Mouse (Mus musculus) heart, embryonic 15.5 days (tissue): ENCODE data around the gene Ddx42. TPM values are rescaled to one million over a fixed set of nuclear protein-coding genes. Genes with fewer than 3 reads are reported as not detected.

ENCODE experiments used
- ATAC-seq: fragments of 200-750 bp; cut with Nextera tagmentation; replicated peaks from 2 replicates; pipeline ENCODE4 v1.8.0; 2017; ENCODE audit warnings: low read depth, moderate TSS enrichment; ENCODE audit not compliant: insufficient number of reproducible peaks, insufficient read depth, low FRiP score
- H3K27ac ChIP-seq: fragments of 300-500 bp; sonication (generic); 2 replicates; pipeline ENCODE4 v1.5.1; 2015; ENCODE audit warnings: mild to moderate bottlenecking, inconsistent platforms
- H3K27me3 ChIP-seq: fragments of 300-500 bp; sonication (generic); 2 replicates; pipeline ENCODE4 v1.6.1; 2015; ENCODE audit warnings: inconsistent platforms
- H3K36me3 ChIP-seq: fragments of 300-500 bp; sonication (generic); 2 replicates; pipeline ENCODE4 v1.6.1; 2015; ENCODE audit warnings: mild to moderate bottlenecking, inconsistent platforms
- H3K4me1 ChIP-seq: fragments of 300-500 bp; sonication (generic); replicated peaks from 2 replicates; pipeline ENCODE4 v1.6.1; 2015; ENCODE audit warnings: inconsistent platforms
- H3K4me2 ChIP-seq: fragments of 300-500 bp; sonication (generic); 2 replicates; pipeline ENCODE4 v1.6.1; 2015; ENCODE audit warnings: inconsistent platforms, mild to moderate bottlenecking, moderate library complexity
- H3K4me3 ChIP-seq: fragments of 300-500 bp; sonication (generic); 2 replicates; pipeline ENCODE4 v1.5.1; 2015; ENCODE audit warnings: mild to moderate bottlenecking, inconsistent platforms
- H3K9ac ChIP-seq: fragments of 300-500 bp; sonication (generic); 2 replicates; pipeline ENCODE4 v1.6.1; 2015; ENCODE audit warnings: mild to moderate bottlenecking, inconsistent platforms
- H3K9me3 ChIP-seq: fragments of 300-500 bp; sonication (generic); replicated peaks from 2 replicates; pipeline ENCODE4 v1.6.1; 2016; ENCODE audit warnings: inconsistent platforms
- WGBS: fragments of 180-500 bp; shearing (Covaris S2); methylation state at CpG from one replicate; pipeline ENCODE4 v1.1.7; 2015; ENCODE audit warnings: mixed read lengths; 5-methylcytosine and 5-hydroxymethylcytosine counted together
- polyA plus RNA-seq: library from polyadenylated mRNA; unstranded; fragments of >200 nt; fragmentation: Nextera tagmentation; extraction: Ambion mirVana; gene quantifications from 2 replicates; pipeline ENCODE4 v1.2.1, GENCODE M21; 2015

Ddx42 gene
- polyA plus RNA-seq, 1 experiment from 2014 or later, result 41.1 TPM

GRCm38 (mm10) chr11:106271131-106271793 is 54.5 kb downstream of the Ddx42 start:
- 38% methylated on average over 5 of the region's 5 CpGs for WGBS
- Histone ChIP-seq H3K4me1 (peaks cover 56% of the 10 kb centered on the region), H3K36me3 (peaks cover 12% of the 10 kb centered on the region), H3K4me2 (peak overlapping the region; percentile 78), H3K27me3 (no peaks in the 10 kb centered on the region), H3K27ac (peak overlapping the region; percentile 94), H3K4me3 (peak overlapping the region; percentile 84), H3K9ac (peak overlapping the region; percentile 92), H3K9me3 (no peaks in the 10 kb centered on the region)
- no peak for ATAC-seq

GRCm38 (mm10) chr11:106271794-106272643 is 55.3 kb downstream of the Ddx42 start:
- Histone ChIP-seq H3K4me3 (peak overlapping the region; percentile 84), H3K4me1 (peaks cover 62% of the 10 kb centered on the region), H3K27me3 (no peaks in the 10 kb centered on the region), H3K36me3 (peaks cover 4% of the 10 kb centered on the region), H3K4me2 (peak overlapping the region; percentile 78), H3K27ac (peak overlapping the region; percentile 94), H3K9me3 (no peaks in the 10 kb centered on the region), H3K9ac (peak overlapping the region; percentile 92)
- ATAC-seq, result peak; percentile 36
- 1% methylated on average over 41 of the region's 41 CpGs for WGBS

DNA sequence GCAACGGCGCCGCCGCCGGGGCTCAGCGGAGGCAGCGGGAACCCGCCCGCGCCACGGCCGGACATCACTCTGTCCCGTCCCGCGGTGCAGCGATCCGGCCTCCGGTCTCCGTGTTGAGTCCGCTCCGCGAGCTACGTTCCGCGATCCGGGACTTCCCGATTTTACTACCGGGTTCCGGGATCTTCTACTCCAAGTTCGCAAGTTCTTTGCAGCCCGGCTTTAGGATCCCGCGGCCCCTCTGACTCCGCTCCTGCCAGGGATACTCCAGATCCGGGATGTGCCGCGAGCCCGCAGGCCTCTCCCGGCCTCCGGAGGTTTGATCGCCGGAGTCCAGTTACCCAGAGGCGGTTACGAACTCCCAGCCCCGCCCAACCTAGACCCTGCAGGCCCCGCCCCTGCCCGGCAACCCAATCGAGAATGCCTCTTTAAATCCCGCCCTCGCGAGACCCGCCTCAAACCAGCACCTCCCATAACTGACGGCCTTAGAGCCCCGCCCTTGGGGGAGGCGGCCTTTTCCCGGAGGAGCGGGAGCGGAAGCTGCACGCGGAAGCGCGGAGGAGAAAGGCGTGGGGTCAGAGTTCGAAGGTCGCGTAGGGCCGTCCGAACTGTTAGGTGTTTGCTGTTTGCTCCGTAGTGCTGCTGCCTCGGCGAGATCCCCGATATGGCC is 56.1 kb downstream of the Ddx42 start, which contains the start of gene Smarcd2:
Smarcd2 (minus strand) TSS at position 329 of the 667 bp plus-strand sequence.
- no peaks in the 10 kb centered on the region for H3K36me3 ChIP-seq
- peak; percentile 96 for ATAC-seq
- under 1% methylated on average over 65 of the region's 72 CpGs for WGBS
- peak within 1 kb of the TSS; percentile 84 for H3K4me3 ChIP-seq
- H3K9ac ChIP-seq, result peak within 1 kb of the TSS; percentile 92
- peak within 1 kb of the TSS; percentile 94 for H3K27ac ChIP-seq
- H3K9me3 ChIP-seq, result no peaks in the 10 kb centered on the region
- H3K27me3 ChIP-seq, result no peaks in the 10 kb centered on the region
- peaks cover 55% of the 10 kb centered on the region for H3K4me1 ChIP-seq
- H3K4me2 ChIP-seq, result peak within 1 kb of the TSS; percentile 87

DNA sequence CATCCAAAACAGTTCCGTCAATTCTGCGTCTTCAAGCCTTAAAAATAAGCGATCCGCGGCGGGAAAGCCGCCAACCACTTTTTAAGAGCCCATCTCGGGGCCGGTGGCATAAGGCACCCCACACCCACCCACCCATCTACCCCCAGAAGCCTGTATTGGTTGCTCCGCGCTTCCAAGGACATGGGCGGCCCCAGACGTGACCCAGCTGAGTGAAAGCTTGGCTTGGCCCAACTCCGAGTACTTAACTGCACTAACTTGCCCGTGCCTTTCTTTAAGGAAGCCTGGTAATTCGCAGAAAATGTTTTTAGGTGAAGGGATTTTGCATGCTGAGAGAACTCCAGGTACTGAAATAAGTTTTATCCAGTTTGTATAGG is 56.6 kb downstream of the Ddx42 start:
- peak overlapping the region; percentile 87 for H3K4me2 ChIP-seq
- H3K4me1 ChIP-seq, result peaks cover 50% of the 10 kb centered on the region
- H3K9me3 ChIP-seq, result no peaks in the 10 kb centered on the region
- H3K27ac ChIP-seq, result peak overlapping the region; percentile 94
- H3K36me3 ChIP-seq, result no peaks in the 10 kb centered on the region
- peak overlapping the region; percentile 84 for H3K4me3 ChIP-seq
- 16% methylated on average over 16 of the region's 16 CpGs for WGBS
- ATAC-seq, result no peak
- peak overlapping the region; percentile 58 for H3K9ac ChIP-seq
- no peaks in the 10 kb centered on the region for H3K27me3 ChIP-seq

- no peaks in the 10 kb centered on the region for H3K36me3 ChIP-seq
- H3K4me3 ChIP-seq, result no peak overlapping the region; the same call in 1 of the 2 replicates
- H3K27ac ChIP-seq, result no peak overlapping the region
- H3K9ac ChIP-seq, result no peak overlapping the region
- peaks cover 45% of the 10 kb centered on the region for H3K4me1 ChIP-seq
- no peaks in the 10 kb centered on the region for H3K9me3 ChIP-seq
- H3K4me2 ChIP-seq, result peak overlapping the region; percentile 87
- no peak for ATAC-seq
- WGBS, result 91% methylated on average over 6 of the region's 6 CpGs
- H3K27me3 ChIP-seq, result no peaks in the 10 kb centered on the region
Measured at GRCm38 (mm10) chr11:106273811-106274210, 57.1 kb downstream of the Ddx42 start.

DNA sequence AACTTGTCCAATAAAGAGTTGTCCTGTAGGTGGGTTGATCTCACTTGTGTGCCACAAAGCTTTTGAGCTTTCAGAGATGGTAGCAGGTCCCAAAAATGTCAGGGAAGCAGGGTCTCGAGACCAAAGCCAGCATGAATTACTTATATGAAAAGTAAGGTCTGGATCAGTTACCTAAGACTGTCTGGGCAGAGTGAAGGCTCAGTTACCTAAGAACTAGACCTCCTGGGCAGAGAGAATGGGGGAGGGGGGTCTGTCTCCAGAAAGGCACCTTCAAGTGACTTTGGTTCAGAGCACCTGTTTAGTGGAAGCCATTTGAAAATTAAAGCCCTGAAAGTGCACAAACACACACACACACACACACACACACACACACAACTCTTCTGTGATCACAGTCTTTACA is 57.6 kb downstream of the Ddx42 start:
- 79% methylated on average over 1 of the region's 1 CpGs for WGBS
- Histone ChIP-seq H3K9me3 (no peaks in the 10 kb centered on the region), H3K27ac (no peak overlapping the region), H3K4me3 (no peak overlapping the region), H3K27me3 (no peaks in the 10 kb centered on the region), H3K4me2 (no peak overlapping the region), H3K4me1 (peaks cover 39% of the 10 kb centered on the region), H3K36me3 (no peaks in the 10 kb centered on the region), H3K9ac (no peak overlapping the region)
- ATAC-seq, result no peak

GRCm38 (mm10) chr11:106274971-106275411 is 58.3 kb downstream of the Ddx42 start:
- Histone ChIP-seq H3K9ac (no peak overlapping the region), H3K4me3 (no peak overlapping the region), H3K4me1 (peaks cover 39% of the 10 kb centered on the region), H3K27ac (peak overlapping the region; percentile 5; the same call in 1 of the 2 replicates), H3K36me3 (no peaks in the 10 kb centered on the region), H3K9me3 (no peaks in the 10 kb centered on the region), H3K27me3 (no peaks in the 10 kb centered on the region), H3K4me2 (no peak overlapping the region)
- ATAC-seq, result no peak
- WGBS, result 63% methylated on average over 7 of the region's 7 CpGs

GRCm38 (mm10) chr11:106276454-106276853 is 59.7 kb downstream of the Ddx42 start, which contains the start of gene Tcam1:
Gene Tcam1, plus strand, starts transcription at chr11:106276672.
- Histone ChIP-seq H3K4me1 (peaks cover 27% of the 10 kb centered on the region), H3K9ac (no peak within 1 kb of the TSS), H3K27me3 (no peaks in the 10 kb centered on the region), H3K4me3 (peak within 1 kb of the TSS; percentile 17; the same call in 1 of the 2 replicates), H3K4me2 (peak within 1 kb of the TSS; percentile 59), H3K36me3 (no peaks in the 10 kb centered on the region), H3K9me3 (no peaks in the 10 kb centered on the region), H3K27ac (no peak within 1 kb of the TSS)
- ATAC-seq, result no peak; the same call in 1 of the 2 replicates
- WGBS, result 7% methylated on average over 25 of the region's 25 CpGs

DNA sequence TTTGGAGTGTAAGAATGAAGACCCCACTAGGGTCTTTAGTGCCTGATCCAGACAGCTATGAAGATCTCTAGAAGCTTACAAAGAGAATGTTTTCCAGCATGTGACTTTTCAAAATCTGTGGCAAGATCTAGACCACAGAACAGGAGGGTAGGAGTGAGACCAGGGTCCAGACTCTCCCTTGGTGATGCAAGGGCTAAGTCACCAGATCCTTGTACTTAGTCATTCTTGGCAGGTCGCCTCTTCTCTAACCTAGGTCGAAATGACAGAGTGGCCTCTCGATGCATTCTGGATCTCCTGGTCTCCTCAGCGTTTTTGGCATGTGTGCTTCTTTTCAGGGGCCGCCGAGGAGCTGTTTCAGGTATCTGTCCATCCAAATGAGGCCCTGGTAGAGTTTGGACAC is 65.7 kb downstream of the Ddx42 start:
- Histone ChIP-seq H3K4me3 (no peak overlapping the region), H3K9ac (no peak overlapping the region), H3K27me3 (no peaks in the 10 kb centered on the region), H3K4me2 (no peak overlapping the region), H3K9me3 (no peaks in the 10 kb centered on the region), H3K27ac (no peak overlapping the region), H3K4me1 (peaks cover 4% of the 10 kb centered on the region; the same call in 1 of the 2 replicates), H3K36me3 (no peaks in the 10 kb centered on the region)
- no peak for ATAC-seq
- WGBS, result 68% methylated on average over 6 of the region's 6 CpGs

- no peaks in the 10 kb centered on the region for H3K36me3 ChIP-seq
- no peaks in the 10 kb centered on the region for H3K27me3 ChIP-seq
- H3K9me3 ChIP-seq, result no peaks in the 10 kb centered on the region
- H3K4me3 ChIP-seq, result no peak overlapping the region
- peaks cover 4% of the 10 kb centered on the region; the same call in 1 of the 2 replicates for H3K4me1 ChIP-seq
- H3K9ac ChIP-seq, result no peak overlapping the region
- 79% methylated on average over 4 of the region's 4 CpGs for WGBS
- ATAC-seq, result no peak
- H3K4me2 ChIP-seq, result no peak overlapping the region
- no peak overlapping the region for H3K27ac ChIP-seq
Measured at GRCm38 (mm10) chr11:106283371-106283770, 66.6 kb downstream of the Ddx42 start.

GRCm38 (mm10) chr11:106284126-106284525 is 67.4 kb downstream of the Ddx42 start:
- 49% methylated on average over 8 of the region's 8 CpGs for WGBS
- H3K9me3 ChIP-seq, result no peaks in the 10 kb centered on the region
- no peaks in the 10 kb centered on the region for H3K36me3 ChIP-seq
- peaks cover 4% of the 10 kb centered on the region; the same call in 1 of the 2 replicates for H3K4me1 ChIP-seq
- H3K4me3 ChIP-seq, result no peak overlapping the region
- no peak for ATAC-seq
- no peak overlapping the region for H3K4me2 ChIP-seq
- no peaks in the 10 kb centered on the region for H3K27me3 ChIP-seq
- no peak overlapping the region for H3K9ac ChIP-seq
- H3K27ac ChIP-seq, result no peak overlapping the region
